Mouse (Mus musculus) neural tube, embryonic 11.5 days (tissue): ENCODE measurements around the gene Selplg. TPM values are rescaled to one million over a fixed set of nuclear protein-coding genes. Genes with fewer than 3 reads are reported as not detected.
A peak's percentile ranks its signal among the peaks of the same experiment; 100 is the strongest.

Experiments used
- ATAC-seq: fragments of 200-750 bp; cut with Nextera tagmentation; 2 replicates; pipeline ENCODE4 v1.8.0; 2017; ENCODE audit warnings: moderate number of reproducible peaks, mild to moderate bottlenecking, moderate TSS enrichment, moderate library complexity; ENCODE audit not compliant: insufficient read depth, low FRiP score, low TSS enrichment
- DNase-seq: peaks from one replicate; pipeline ENCODE4 v3.0.0-alpha.2; 2015; ENCODE audit warnings: low spot score
- H3K27ac ChIP-seq: fragments of 300-500 bp; sonication (generic); 2 replicates; pipeline ENCODE4 v1.5.1; 2014; ENCODE audit warnings: low read depth, mild to moderate bottlenecking, low read length
- H3K27me3 ChIP-seq: fragments of 300-500 bp; sonication (generic); 2 replicates; pipeline ENCODE4 v1.6.1; 2014; ENCODE audit warnings: mild to moderate bottlenecking, low read length, mixed read lengths; ENCODE audit not compliant: control insufficient read depth, insufficient read depth
- H3K36me3 ChIP-seq: fragments of 300-500 bp; sonication (generic); 2 replicates; pipeline ENCODE4 v1.6.1; 2014; ENCODE audit warnings: mild to moderate bottlenecking, low read length, moderate library complexity, mixed read lengths; ENCODE audit not compliant: control insufficient read depth, insufficient read depth
- H3K4me1 ChIP-seq: fragments of 300-500 bp; sonication (generic); 2 replicates; pipeline ENCODE4 v1.6.1; 2014; ENCODE audit warnings: low read length, mixed read lengths; ENCODE audit not compliant: control insufficient read depth, insufficient read depth
- H3K4me2 ChIP-seq: fragments of 300-500 bp; sonication (generic); 2 replicates; pipeline ENCODE4 v1.6.1; 2014; ENCODE audit warnings: low read depth, mild to moderate bottlenecking, moderate library complexity
- H3K4me3 ChIP-seq: fragments of 300-500 bp; sonication (generic); 2 replicates; pipeline ENCODE4 v1.5.1; 2014; ENCODE audit warnings: low read depth, low read length
- H3K9ac ChIP-seq: fragments of 300-500 bp; sonication (generic); 2 replicates; pipeline ENCODE4 v1.6.1; 2014; ENCODE audit warnings: mild to moderate bottlenecking, low read length
- H3K9me3 ChIP-seq: fragments of 300-500 bp; sonication (generic); 2 replicates; pipeline ENCODE4 v1.6.1; 2016; ENCODE audit warnings: low read length; ENCODE audit not compliant: control insufficient read depth
- WGBS: fragments of 180-500 bp; shearing (Covaris S2); extraction: QIAGEN DNeasy Blood & Tissue Kit; methylation state at CpG from one replicate; pipeline ENCODE4 v1.1.7; 2014; 5-methylcytosine and 5-hydroxymethylcytosine counted together
- polyA plus RNA-seq: library from polyadenylated mRNA; unstranded; fragments of >200 nt; fragmentation: Nextera tagmentation; extraction: Ambion mirVana; gene quantifications from 2 replicates; pipeline ENCODE4 v1.2.1, GENCODE M21; 2014

Selplg gene
- polyA plus RNA-seq, 1 experiment from 2014 or later, result 1.7 TPM

- no peak for DNase-seq
- WGBS, result 64% methylated on average over 8 of the region's 8 CpGs
Observed at GRCm38 (mm10) chr5:113857631-113858030, 25.2 kb upstream of the Selplg start.

DNA sequence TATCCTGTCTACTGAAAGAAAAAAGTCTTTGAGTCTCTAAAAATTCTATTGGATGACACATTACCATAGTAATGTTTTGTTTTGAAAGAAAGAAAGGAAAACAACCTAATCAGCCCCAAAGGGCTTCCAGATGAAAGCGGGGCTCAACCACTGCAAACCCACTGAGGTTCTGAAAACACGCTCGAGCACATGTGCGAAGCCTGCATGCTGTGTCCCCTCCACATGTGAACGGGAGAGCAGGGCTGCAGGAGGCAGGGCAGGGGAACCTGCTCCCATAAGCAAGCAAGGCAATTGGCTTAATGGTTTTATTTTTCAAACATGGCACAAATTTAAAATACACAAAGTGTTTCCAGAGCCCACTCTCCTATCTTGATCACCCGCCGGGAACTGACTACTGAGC, 24.2 kb upstream of the Selplg start:
- H3K4me3 ChIP-seq, result no peak overlapping the region
- H3K9ac ChIP-seq, result no peak overlapping the region
- no peaks in the 10 kb centered on the region for H3K9me3 ChIP-seq
- WGBS, result 59% methylated on average over 7 of the region's 7 CpGs
- no peaks in the 10 kb centered on the region for H3K27me3 ChIP-seq
- ATAC-seq (no peak), DNase-seq (no peak)
- H3K27ac ChIP-seq, result no peak overlapping the region; the same call in 1 of the 2 replicates
- no peaks in the 10 kb centered on the region; the same call in 1 of the 2 replicates for H3K36me3 ChIP-seq
- peaks cover 17% of the 10 kb centered on the region for H3K4me1 ChIP-seq
- no peak overlapping the region for H3K4me2 ChIP-seq

More at GRCm38 (mm10) chr5:113857631-113858030, 25.2 kb upstream of the Selplg start:
- no peak overlapping the region for H3K4me2 ChIP-seq
- no peaks in the 10 kb centered on the region for H3K9me3 ChIP-seq
- no peak overlapping the region for H3K27ac ChIP-seq
- no peaks in the 10 kb centered on the region; the same call in 1 of the 2 replicates for H3K36me3 ChIP-seq
- ATAC-seq, result no peak
- H3K4me3 ChIP-seq, result no peak overlapping the region
- H3K27me3 ChIP-seq, result no peaks in the 10 kb centered on the region
- no peak overlapping the region for H3K9ac ChIP-seq
- H3K4me1 ChIP-seq, result peaks cover 17% of the 10 kb centered on the region

DNA sequence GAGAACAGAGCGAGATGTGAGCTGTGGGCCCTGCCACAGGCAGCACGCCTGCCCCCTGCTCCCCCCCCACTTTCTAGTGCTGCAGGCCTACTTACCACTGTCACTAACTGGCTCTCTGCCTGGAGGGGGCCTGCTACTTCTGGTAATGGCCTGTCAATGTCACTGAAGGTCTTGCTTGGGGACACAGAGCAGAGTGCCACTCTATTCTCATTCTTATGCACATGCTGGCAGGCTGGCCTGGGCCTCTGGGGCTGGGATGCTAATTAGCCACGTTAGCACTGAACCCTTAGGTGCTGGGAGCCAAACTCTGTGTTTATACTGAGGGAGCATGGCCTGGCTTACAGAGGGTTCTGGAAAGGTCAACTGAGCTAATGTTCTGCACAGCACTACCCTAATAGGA, 23.3 kb upstream of the Selplg start:
- H3K27ac ChIP-seq, result peak overlapping the region; percentile 45
- H3K4me3 ChIP-seq, result no peak overlapping the region
- DNase-seq (no peak), ATAC-seq (no peak)
- no peak overlapping the region for H3K4me2 ChIP-seq
- peaks cover 17% of the 10 kb centered on the region for H3K4me1 ChIP-seq
- no peaks in the 10 kb centered on the region; the same call in 1 of the 2 replicates for H3K36me3 ChIP-seq
- H3K9me3 ChIP-seq, result no peaks in the 10 kb centered on the region
- H3K9ac ChIP-seq, result no peak overlapping the region
- WGBS, result 58% methylated on average over 3 of the region's 3 CpGs
- no peaks in the 10 kb centered on the region for H3K27me3 ChIP-seq

DNA sequence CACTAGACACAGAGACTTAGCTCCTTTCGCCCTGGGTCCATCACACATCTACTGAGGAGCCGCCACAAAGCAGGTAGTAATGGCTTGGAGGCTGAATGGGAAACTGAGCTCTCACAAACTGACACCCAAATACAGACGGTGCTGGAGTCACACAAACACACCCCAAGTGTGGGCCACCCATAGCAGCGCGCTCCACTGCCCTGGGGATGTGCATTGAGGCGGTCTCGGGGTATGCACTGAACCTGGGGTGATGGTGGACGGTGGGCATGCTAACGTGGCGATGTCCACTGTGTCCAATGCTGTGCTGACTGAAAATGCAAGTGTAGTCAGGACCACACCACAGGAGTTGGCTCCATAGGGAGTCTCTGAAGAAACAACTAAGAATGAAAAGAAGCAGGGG, 22.7 kb upstream of the Selplg start:
- 0 out of 2 replicates have a peak, but pooled peaks have one; percentile 35 for ATAC-seq
- H3K27ac ChIP-seq, result no peak overlapping the region

GRCm38 (mm10) chr5:113854494-113854893, 22.1 kb upstream of the Selplg start:
- no peak overlapping the region for H3K4me2 ChIP-seq
- no peaks in the 10 kb centered on the region for H3K27me3 ChIP-seq
- WGBS, result 52% methylated on average over 14 of the region's 14 CpGs
- no peak for ATAC-seq
- peaks cover 4% of the 10 kb centered on the region for H3K36me3 ChIP-seq
- H3K4me1 ChIP-seq, result peaks cover 17% of the 10 kb centered on the region
- no peak overlapping the region for H3K9ac ChIP-seq
- peak; percentile 82 for DNase-seq
- no peaks in the 10 kb centered on the region for H3K9me3 ChIP-seq
- no peak overlapping the region for H3K4me3 ChIP-seq
- H3K27ac ChIP-seq, result no peak overlapping the region

More for the DNA sequence above, 22.7 kb upstream of the Selplg start:
- no peak overlapping the region for H3K9ac ChIP-seq
- H3K4me1 ChIP-seq, result peaks cover 17% of the 10 kb centered on the region
- no peaks in the 10 kb centered on the region; the same call in 1 of the 2 replicates for H3K36me3 ChIP-seq
- no peaks in the 10 kb centered on the region for H3K27me3 ChIP-seq
- H3K4me2 ChIP-seq, result no peak overlapping the region
- no peak overlapping the region for H3K4me3 ChIP-seq
- no peaks in the 10 kb centered on the region for H3K9me3 ChIP-seq
- 85% methylated on average over 10 of the region's 10 CpGs for WGBS
- no peak for DNase-seq

- Histone ChIP-seq H3K27me3 (no peaks in the 10 kb centered on the region), H3K4me1 (peaks cover 13% of the 10 kb centered on the region), H3K4me2 (no peak overlapping the region), H3K9me3 (no peaks in the 10 kb centered on the region), H3K36me3 (peaks cover 6% of the 10 kb centered on the region), H3K9ac (no peak overlapping the region), H3K4me3 (no peak overlapping the region), H3K27ac (no peak overlapping the region)
- WGBS, result 92% methylated on average over 10 of the region's 10 CpGs
- no peak for ATAC-seq
- no peak for DNase-seq
Observed at GRCm38 (mm10) chr5:113853541-113853940, 21.1 kb upstream of the Selplg start.

- Histone ChIP-seq H3K36me3 (peaks cover 9% of the 10 kb centered on the region), H3K4me3 (no peak overlapping the region), H3K4me2 (no peak overlapping the region), H3K4me1 (peaks cover 9% of the 10 kb centered on the region), H3K9ac (no peak overlapping the region), H3K9me3 (no peaks in the 10 kb centered on the region), H3K27ac (no peak overlapping the region), H3K27me3 (no peaks in the 10 kb centered on the region)
- WGBS, result 95% methylated on average over 7 of the region's 7 CpGs
- DNase-seq (no peak), ATAC-seq (no peak)
Observed at GRCm38 (mm10) chr5:113852463-113852862, 20.0 kb upstream of the Selplg start.

- ATAC-seq, result no peak
- H3K4me2 ChIP-seq, result no peak overlapping the region
Observed at GRCm38 (mm10) chr5:113850680-113851230, 18.3 kb upstream of the Selplg start.

DNA sequence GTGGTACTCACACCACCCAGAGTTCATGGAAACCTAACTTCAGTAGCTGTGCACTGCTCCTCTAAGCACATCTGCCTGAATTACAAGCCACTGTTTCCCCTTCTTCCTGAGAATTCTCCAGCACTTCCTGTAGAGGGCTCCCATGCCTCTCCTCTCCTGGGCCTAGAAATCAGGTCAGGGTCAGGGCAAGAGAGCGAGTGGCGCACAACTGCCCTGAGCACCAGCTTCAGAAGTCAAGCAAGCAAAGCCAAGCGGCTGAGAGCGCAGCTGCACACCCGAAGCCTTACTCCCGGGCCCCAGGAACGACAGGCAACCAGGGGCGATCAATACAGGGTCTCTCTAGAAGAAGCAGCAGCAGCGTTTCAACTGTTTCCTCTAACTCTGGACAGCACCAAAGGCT, 15.2 kb upstream of the Selplg start:
- WGBS, result 86% methylated on average over 9 of the region's 9 CpGs
- Histone ChIP-seq H3K9ac (no peak overlapping the region), H3K4me3 (no peak overlapping the region), H3K27ac (no peak overlapping the region), H3K27me3 (no peaks in the 10 kb centered on the region), H3K36me3 (peaks cover 32% of the 10 kb centered on the region), H3K4me1 (no peaks in the 10 kb centered on the region), H3K4me2 (no peak overlapping the region), H3K9me3 (no peaks in the 10 kb centered on the region)
- ATAC-seq, result no peak
- DNase-seq, result no peak

More at GRCm38 (mm10) chr5:113850680-113851230, 18.3 kb upstream of the Selplg start:
- peaks cover 20% of the 10 kb centered on the region for H3K36me3 ChIP-seq
- H3K9ac ChIP-seq, result no peak overlapping the region
- H3K4me3 ChIP-seq, result no peak overlapping the region
- WGBS, result 75% methylated on average over 8 of the region's 8 CpGs
- H3K9me3 ChIP-seq, result no peaks in the 10 kb centered on the region
- H3K27ac ChIP-seq, result no peak overlapping the region
- DNase-seq, result no peak
- H3K27me3 ChIP-seq, result no peaks in the 10 kb centered on the region
- peaks cover 4% of the 10 kb centered on the region; the same call in 1 of the 2 replicates for H3K4me1 ChIP-seq
